Mouse (Mus musculus) heart, embryonic 11.5 days (tissue): ENCODE results near the gene Snd1. TPM values are rescaled to one million over a fixed set of nuclear protein-coding genes. Genes with fewer than 3 reads are reported as not detected.

Experiments
- ATAC-seq: fragments of 200-750 bp; cut with Nextera tagmentation; replicated peaks from 2 replicates; pipeline ENCODE4 v1.8.0; 2017; ENCODE audit warnings: moderate library complexity; ENCODE audit not compliant: insufficient number of reproducible peaks, low FRiP score, low TSS enrichment
- H3K27ac ChIP-seq: fragments of 300-500 bp; sonication (generic); 2 replicates; pipeline ENCODE4 v1.5.1; 2014; ENCODE audit warnings: mild to moderate bottlenecking, low read depth, low read length
- H3K27me3 ChIP-seq: fragments of 300-500 bp; sonication (generic); 2 replicates; pipeline ENCODE4 v1.6.1; 2014; ENCODE audit warnings: mild to moderate bottlenecking, low read length, mixed read lengths; ENCODE audit not compliant: control insufficient read depth, insufficient read depth
- H3K36me3 ChIP-seq: fragments of 300-500 bp; sonication (generic); 2 replicates; pipeline ENCODE4 v1.6.1; 2014; ENCODE audit warnings: mild to moderate bottlenecking, low read length, moderate library complexity, mixed read lengths; ENCODE audit not compliant: control insufficient read depth, insufficient read depth
- H3K4me1 ChIP-seq: fragments of 300-500 bp; sonication (generic); 2 replicates; pipeline ENCODE4 v1.6.1; 2014; ENCODE audit warnings: low read length; ENCODE audit not compliant: control insufficient read depth, insufficient read depth
- H3K4me2 ChIP-seq: fragments of 300-500 bp; sonication (generic); 2 replicates; pipeline ENCODE4 v1.6.1; 2014; ENCODE audit warnings: mild to moderate bottlenecking, moderate library complexity
- H3K4me3 ChIP-seq: fragments of 300-500 bp; sonication (generic); 2 replicates; pipeline ENCODE4 v1.5.1; 2014; ENCODE audit warnings: low read depth, low read length
- H3K9ac ChIP-seq: fragments of 300-500 bp; sonication (generic); 2 replicates; pipeline ENCODE4 v1.6.1; 2014; ENCODE audit warnings: mild to moderate bottlenecking, low read depth, low read length, moderate library complexity
- H3K9me3 ChIP-seq: fragments of 300-500 bp; sonication (generic); replicated peaks from 2 replicates; pipeline ENCODE4 v1.6.1; 2016; ENCODE audit warnings: low read length; ENCODE audit not compliant: control insufficient read depth
- WGBS: fragments of 180-500 bp; shearing (Covaris S2); extraction: QIAGEN DNeasy Blood & Tissue Kit; methylation state at CpG from one replicate; pipeline ENCODE4 v1.1.7; 2014; ENCODE audit not compliant: insufficient replicate concordance; 5-methylcytosine and 5-hydroxymethylcytosine counted together
- polyA plus RNA-seq: library from polyadenylated mRNA; unstranded; fragments of >200 nt; fragmentation: Nextera tagmentation; extraction: Ambion mirVana; gene quantifications from 2 replicates; pipeline ENCODE4 v1.2.1, GENCODE M21; 2014

Snd1 gene
- polyA plus RNA-seq, 1 experiment from 2014 or later: 87.9 TPM

DNA sequence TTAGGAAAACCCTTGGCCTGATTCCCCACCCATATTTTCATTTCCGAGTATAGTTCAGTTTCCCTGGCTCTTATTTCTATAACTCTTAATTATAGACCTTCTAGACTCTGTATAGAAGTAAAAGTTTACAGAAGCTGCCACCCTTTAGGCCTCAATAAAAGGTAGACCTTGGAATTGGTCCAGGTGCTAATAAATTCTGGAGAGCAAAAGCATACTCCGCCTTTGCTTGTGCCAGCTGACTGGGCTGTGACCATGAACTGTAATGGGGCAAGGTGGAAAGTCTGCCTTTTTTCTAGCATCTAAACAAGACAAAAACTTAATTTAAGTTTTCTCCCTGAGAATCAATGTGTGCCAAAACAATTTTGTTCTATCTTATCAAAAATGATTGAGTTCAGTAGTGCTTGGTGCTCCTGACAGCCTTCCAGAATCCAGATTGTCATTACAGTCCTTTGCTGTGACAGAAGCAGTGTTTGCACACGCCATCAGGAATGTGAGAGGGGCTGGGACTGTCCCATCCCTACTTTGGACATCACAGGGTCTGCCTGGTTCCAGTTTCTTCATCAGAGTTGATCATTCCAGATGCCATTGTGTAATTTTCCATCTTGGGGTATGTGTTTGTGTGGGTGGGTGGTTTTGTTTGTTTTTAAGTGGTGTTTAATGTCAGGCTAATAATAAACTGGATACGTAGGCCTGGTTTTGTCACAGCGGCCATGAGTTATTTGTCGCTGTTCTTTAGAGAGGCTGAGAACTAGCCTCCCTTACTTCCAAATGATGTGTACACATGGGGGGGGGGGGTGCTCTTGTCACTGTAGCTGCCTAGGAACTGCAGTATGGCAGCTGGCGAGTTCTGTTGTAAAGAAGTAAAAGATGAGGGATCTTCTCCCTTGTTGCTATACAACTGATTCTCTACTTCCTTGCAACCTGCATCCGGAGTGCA, 206.8 kb downstream of the Snd1 start:
- no peak overlapping the region for H3K4me2 ChIP-seq
- no peaks in the 10 kb centered on the region for H3K9me3 ChIP-seq
- peaks cover 19% of the 10 kb centered on the region for H3K4me1 ChIP-seq
- WGBS: 81% methylated on average over 8 of the region's 8 CpGs
- no peak overlapping the region for H3K9ac ChIP-seq
- ATAC-seq: no peak
- no peaks in the 10 kb centered on the region for H3K36me3 ChIP-seq
- no peak overlapping the region for H3K4me3 ChIP-seq
- H3K27me3 ChIP-seq: no peaks in the 10 kb centered on the region
- H3K27ac ChIP-seq: no peak overlapping the region

DNA sequence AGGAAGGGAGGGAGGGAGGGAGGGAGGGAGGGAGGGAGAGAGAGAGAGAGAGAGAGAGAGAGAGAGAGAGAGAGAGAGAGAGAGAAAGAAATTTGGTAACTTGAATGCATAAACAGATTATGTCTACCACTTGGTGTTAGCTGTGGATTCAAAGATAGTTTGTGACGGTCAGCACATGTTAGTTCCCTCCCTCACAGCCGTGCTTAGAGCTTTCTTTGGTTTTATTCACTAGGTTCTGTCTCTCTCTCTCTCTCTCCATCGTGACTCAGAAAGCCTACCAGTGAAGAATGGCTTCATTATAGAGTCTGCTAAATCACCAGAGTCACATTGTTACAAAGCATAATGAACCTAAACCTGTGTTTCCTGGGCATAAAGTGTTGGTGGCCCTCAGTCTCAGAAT, 210.1 kb downstream of the Snd1 start:
- 74% methylated on average over 3 of the region's 3 CpGs for WGBS
- Histone ChIP-seq H3K4me3 (no peak overlapping the region), H3K4me1 (peaks cover 15% of the 10 kb centered on the region), H3K27ac (no peak overlapping the region), H3K4me2 (no peak overlapping the region), H3K9me3 (no peaks in the 10 kb centered on the region), H3K27me3 (no peaks in the 10 kb centered on the region), H3K9ac (no peak overlapping the region), H3K36me3 (no peaks in the 10 kb centered on the region)
- ATAC-seq: no peak

DNA sequence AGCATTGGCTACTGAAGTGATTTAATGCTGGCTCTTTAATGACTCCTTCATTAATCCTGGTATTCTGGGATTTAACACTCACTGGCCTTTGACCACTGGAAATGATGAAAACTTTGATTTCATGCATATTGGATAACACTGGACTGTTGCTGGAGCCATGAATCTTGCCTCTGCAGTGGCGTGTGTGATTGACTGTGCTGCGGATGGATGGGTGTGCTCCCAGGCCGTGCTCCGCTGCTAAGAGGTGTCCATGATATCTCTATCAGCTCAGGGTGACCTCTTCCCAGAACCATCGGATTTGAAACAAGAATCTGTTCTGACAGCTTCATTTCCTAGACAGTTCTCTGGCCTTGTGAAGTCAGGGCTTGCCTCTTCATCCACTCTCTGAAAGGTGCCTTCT, 210.8 kb downstream of the Snd1 start:
- peaks cover 15% of the 10 kb centered on the region for H3K4me1 ChIP-seq
- H3K9ac ChIP-seq: no peak overlapping the region
- no peak for ATAC-seq
- no peak overlapping the region for H3K4me3 ChIP-seq
- 62% methylated on average over 5 of the region's 5 CpGs for WGBS
- no peak overlapping the region for H3K27ac ChIP-seq
- no peaks in the 10 kb centered on the region for H3K36me3 ChIP-seq
- H3K9me3 ChIP-seq: no peaks in the 10 kb centered on the region
- H3K27me3 ChIP-seq: no peaks in the 10 kb centered on the region
- H3K4me2 ChIP-seq: no peak overlapping the region

GRCm38 (mm10) chr6:28687776-28688175, 212.8 kb downstream of the Snd1 start:
- Histone ChIP-seq H3K27ac (no peak overlapping the region), H3K4me3 (no peak overlapping the region), H3K4me1 (peaks cover 10% of the 10 kb centered on the region), H3K9me3 (no peaks in the 10 kb centered on the region), H3K9ac (no peak overlapping the region), H3K36me3 (no peaks in the 10 kb centered on the region), H3K4me2 (no peak overlapping the region), H3K27me3 (no peaks in the 10 kb centered on the region)
- no peak for ATAC-seq
- WGBS: 77% methylated on average over 5 of the region's 5 CpGs

- no peaks in the 10 kb centered on the region for H3K4me1 ChIP-seq
- H3K4me3 ChIP-seq: no peak overlapping the region
- ATAC-seq: no peak
Observed at GRCm38 (mm10) chr6:28692659-28693058, 217.7 kb downstream of the Snd1 start.

GRCm38 (mm10) chr6:28697214-28697613, 222.3 kb downstream of the Snd1 start:
- Histone ChIP-seq H3K4me1 (0 out of 2 replicates have a peak, but pooled peaks cover 3% of the 10 kb centered on the region), H3K27ac (no peak overlapping the region), H3K36me3 (no peaks in the 10 kb centered on the region), H3K9me3 (no peaks in the 10 kb centered on the region), H3K27me3 (no peaks in the 10 kb centered on the region), H3K4me3 (no peak overlapping the region), H3K4me2 (no peak overlapping the region), H3K9ac (no peak overlapping the region)
- WGBS: 87% methylated on average over 3 of the region's 3 CpGs
- ATAC-seq: no peak

More at GRCm38 (mm10) chr6:28692659-28693058, 217.7 kb downstream of the Snd1 start:
- Histone ChIP-seq H3K36me3 (no peaks in the 10 kb centered on the region), H3K27ac (no peak overlapping the region), H3K9ac (no peak overlapping the region), H3K27me3 (no peaks in the 10 kb centered on the region), H3K4me2 (no peak overlapping the region), H3K9me3 (no peaks in the 10 kb centered on the region)

GRCm38 (mm10) chr6:28704612-28705011, 229.7 kb downstream of the Snd1 start:
- H3K4me3 ChIP-seq: no peak overlapping the region
- peaks cover 7% of the 10 kb centered on the region; the same call in 1 of the 2 replicates for H3K36me3 ChIP-seq
- H3K27ac ChIP-seq: peak overlapping the region; percentile 46; the same call in 1 of the 2 replicates
- H3K9me3 ChIP-seq: no peaks in the 10 kb centered on the region
- H3K9ac ChIP-seq: no peak overlapping the region
- no peak for ATAC-seq
- no peak overlapping the region for H3K4me2 ChIP-seq
- no peaks in the 10 kb centered on the region for H3K27me3 ChIP-seq
- peaks cover 30% of the 10 kb centered on the region for H3K4me1 ChIP-seq
- 29% methylated on average over 6 of the region's 6 CpGs for WGBS

GRCm38 (mm10) chr6:28705384-28706107, 230.6 kb downstream of the Snd1 start:
- Histone ChIP-seq H3K4me1 (peaks cover 38% of the 10 kb centered on the region), H3K4me3 (no peak overlapping the region), H3K9me3 (no peaks in the 10 kb centered on the region), H3K9ac (no peak overlapping the region), H3K36me3 (peaks cover 7% of the 10 kb centered on the region; the same call in 1 of the 2 replicates), H3K27me3 (no peaks in the 10 kb centered on the region), H3K27ac (0 out of 2 replicates have a peak overlapping the region, but pooled peaks have one; percentile 5), H3K4me2 (peak overlapping the region; percentile 35)
- WGBS: 33% methylated on average over 6 of the region's 6 CpGs
- ATAC-seq: no peak
